Mouse (Mus musculus): Measurements from ENCODE around the gene Ccdc125.
A peak's percentile ranks its signal among the peaks of the same experiment; 100 is the strongest.

The Ccdc125 gene

GRCm38 (mm10) chr13:100669291-100670022, at the start of gene Ccdc125:
Gene Ccdc125 (plus strand): TSS chr13:100669717.
- no peak for DNase-seq (ENCODE audit: low read depth, low spot score)

GRCm38 (mm10) chr13:100622241-100622640, 47.3 kb upstream of the Ccdc125 start:
- DNase-seq (ENCODE audit: low read depth, low spot score): no peak

DNA sequence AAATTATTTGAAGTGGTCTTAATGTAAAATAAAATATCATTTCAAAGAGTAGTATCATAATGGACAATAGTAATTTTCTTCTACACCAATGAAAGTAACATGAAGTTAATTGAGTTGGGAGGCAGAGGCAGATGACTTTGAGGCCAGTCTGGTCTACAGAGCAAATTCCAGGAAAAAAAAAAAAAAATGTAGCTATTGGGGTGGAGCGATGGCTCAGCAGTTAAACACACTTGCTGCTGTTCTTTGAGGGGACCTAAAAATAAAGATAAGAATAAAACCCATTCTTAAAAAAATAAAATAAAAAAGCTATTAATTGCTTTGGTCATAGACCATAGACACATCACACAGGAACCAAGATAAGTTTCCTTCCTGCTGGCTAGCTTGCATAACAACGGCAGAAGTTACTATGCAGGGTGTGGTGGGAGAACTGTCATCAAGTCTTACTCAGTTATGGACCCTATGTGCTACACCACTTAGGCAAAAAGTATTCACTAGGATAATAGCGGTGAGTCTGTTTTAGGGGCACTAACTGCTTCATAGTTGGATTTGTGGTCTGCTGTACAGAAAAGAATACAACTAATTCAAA, 35.3 kb upstream of the Ccdc125 start:
- DNase-seq (ENCODE audit: low read depth, low spot score): no peak

DNA sequence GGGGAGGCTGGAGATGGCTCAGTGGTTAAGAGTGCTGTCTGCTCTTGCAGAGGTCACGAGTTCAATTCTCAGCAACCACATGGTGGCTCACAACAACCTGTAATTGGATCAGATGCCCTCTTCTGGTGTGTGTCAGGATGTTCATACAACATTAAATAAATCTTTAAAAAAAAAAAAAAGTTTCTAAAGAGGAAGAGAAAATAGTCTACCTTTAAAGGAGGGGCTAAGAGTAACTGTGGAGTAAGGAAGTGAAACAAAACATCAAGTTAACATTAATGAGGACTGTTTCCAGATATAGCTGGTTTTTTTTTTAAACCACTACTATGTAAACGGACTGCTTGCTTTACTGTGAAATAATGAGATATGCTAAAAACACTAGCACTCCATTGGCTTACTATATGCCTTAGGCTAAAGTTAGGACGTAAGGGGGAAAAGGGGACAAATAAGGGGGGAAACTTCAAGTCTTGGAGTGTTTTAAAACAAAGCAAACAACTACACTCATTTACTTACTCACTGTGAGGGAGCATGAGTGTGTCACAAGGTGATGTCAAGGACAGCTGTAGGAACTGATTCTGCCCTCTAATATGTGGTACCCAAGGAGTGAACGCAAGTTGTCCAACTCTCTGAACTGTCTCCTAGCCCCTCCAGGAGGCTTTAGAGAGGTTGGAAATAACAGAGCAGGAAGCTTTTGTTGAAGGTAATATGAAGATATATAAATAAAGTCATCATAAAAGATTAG, 26.9 kb upstream of the Ccdc125 start:
- peak; percentile 9 for DNase-seq (ENCODE audit: low read depth, low spot score)

- DNase-seq (ENCODE audit: low read depth, low spot score): no peak
Measured at GRCm38 (mm10) chr13:100648223-100648622, 21.3 kb upstream of the Ccdc125 start.

GRCm38 (mm10) chr13:100650550-100651438, 18.7 kb upstream of the Ccdc125 start, which contains the start of the genes Ak6 and Rad17:
Gene Ak6 (plus strand): TSS chr13:100650979.
Gene Rad17 (minus strand): TSS chr13:100651051.
- DNase-seq (ENCODE audit: low read depth, low spot score): peak; percentile 85

GRCm38 (mm10) chr13:100651439-100652186, 17.9 kb upstream of the Ccdc125 start, which contains the start of gene Taf9:
Gene Taf9 (plus strand): TSS chr13:100651579.
- peak; percentile 56 for DNase-seq (ENCODE audit: low read depth, low spot score)

DNA sequence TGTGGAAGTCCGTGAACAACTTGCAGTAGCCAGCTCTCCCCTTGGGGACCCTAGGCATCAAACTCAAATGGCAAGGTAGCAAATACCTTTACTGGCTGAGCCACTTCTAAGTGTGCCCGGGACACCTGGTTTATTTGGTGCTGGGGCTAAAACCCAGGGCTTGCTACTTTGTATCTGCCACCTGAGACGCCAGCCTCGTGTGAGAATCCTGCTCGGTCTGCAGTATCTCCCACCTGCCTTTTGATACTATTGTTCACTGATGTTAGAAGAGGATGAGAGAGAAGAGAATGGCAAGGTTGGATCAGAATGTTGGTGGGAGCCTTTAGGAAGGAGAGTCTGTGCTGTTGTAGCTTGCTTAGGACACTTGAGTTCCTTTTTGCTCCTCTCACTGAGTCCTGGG, 11.4 kb upstream of the Ccdc125 start:
- DNase-seq (ENCODE audit: low read depth, low spot score): no peak

DNA sequence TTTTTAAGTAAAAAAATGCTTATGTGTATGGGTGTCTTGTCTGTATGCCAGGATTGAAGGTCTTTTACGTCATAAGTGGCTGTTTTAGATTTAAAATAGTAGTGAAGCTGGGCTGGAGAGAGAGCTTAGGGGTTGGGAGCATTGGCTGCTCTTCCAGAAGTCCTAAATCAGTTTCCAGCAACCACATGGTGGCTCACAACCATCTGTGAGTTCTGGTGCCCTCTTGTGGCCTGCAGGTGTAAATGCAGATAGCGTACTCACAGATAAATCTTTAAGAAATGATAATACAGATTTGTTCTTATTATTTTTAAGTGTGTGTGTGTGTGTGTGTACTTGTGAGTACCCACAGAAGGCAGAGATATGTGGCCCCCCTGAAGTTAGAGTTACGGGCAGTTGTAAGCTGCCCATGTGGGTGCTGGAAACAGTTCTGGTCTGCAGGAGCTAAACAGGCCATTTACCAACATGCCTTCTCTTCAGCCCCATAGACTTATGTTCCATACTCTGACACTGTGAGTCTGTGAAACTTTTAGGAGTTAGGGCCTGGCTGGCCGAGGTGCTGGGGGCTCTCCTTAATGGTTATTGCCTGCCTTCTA, 9.6 kb upstream of the Ccdc125 start:
- peak; percentile 83 for DNase-seq (ENCODE audit: low read depth, low spot score)

- no peak for DNase-seq (ENCODE audit: low read depth, low spot score)
Measured at GRCm38 (mm10) chr13:100670181-100670741, 744 bp downstream of the Ccdc125 start.

GRCm38 (mm10) chr13:100675936-100676635, 6.6 kb downstream of the Ccdc125 start:
- DNase-seq (ENCODE audit: low read depth, low spot score): no peak

DNA sequence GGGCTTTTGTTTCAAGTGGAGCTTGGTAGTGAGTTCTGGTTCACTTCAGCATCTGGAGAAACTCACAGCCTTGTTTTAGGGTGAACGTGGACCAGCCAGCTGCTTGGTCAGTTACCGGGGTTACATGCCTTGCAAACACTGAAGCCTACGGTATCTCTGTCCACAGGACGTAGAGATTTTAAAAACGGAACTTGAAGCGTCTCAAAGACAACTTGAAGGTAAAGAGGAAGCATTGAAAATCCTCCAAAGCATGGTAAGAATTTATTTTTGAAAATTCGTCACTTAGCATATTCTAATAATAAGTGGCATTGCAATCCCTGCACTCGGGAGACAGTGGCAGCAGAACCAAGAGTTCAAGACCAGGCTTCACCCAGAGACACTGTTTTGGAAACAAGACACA, 12.1 kb downstream of the Ccdc125 start:
- no peak for DNase-seq (ENCODE audit: low read depth, low spot score)

- no peak for DNase-seq (ENCODE audit: low read depth, low spot score)
Measured at GRCm38 (mm10) chr13:100682837-100683236, 13.3 kb downstream of the Ccdc125 start.

GRCm38 (mm10) chr13:100684355-100684754, 14.8 kb downstream of the Ccdc125 start:
- DNase-seq (ENCODE audit: low read depth, low spot score): peak; percentile 34

- no peak for DNase-seq (ENCODE audit: low read depth, low spot score)
Measured at GRCm38 (mm10) chr13:100687513-100687912, 18.0 kb downstream of the Ccdc125 start.

- no peak for DNase-seq (ENCODE audit: low read depth, low spot score)
Measured at GRCm38 (mm10) chr13:100697541-100697940, 28.0 kb downstream of the Ccdc125 start.

DNA sequence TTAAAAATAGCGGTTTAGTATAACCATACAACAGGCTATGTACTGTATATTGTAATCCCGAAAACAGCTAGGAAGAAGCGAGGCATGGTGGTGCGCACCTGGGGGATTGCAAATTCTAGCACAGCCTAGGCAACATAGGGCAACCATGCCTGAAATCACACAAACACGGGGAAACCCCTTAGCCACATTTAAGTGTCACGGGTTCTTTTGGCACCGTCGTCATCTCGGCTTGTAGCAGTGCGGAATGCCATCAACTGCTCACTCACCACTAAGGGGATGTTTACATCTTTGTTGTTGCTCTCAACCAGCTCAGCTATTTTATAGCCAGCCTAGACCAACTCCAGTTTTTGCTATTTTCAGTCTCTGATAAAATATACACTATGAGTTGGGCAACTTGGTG, 29.3 kb downstream of the Ccdc125 start:
- DNase-seq (ENCODE audit: low read depth, low spot score): no peak

GRCm38 (mm10) chr13:100703468-100703867, 34.0 kb downstream of the Ccdc125 start:
- peak; percentile 39 for DNase-seq (ENCODE audit: low read depth, low spot score)

GRCm38 (mm10) chr13:100706206-100706605, 36.7 kb downstream of the Ccdc125 start:
- no peak for DNase-seq (ENCODE audit: low read depth, low spot score)
